Mouse (Mus musculus) ES-Bruce4 (cell line): ENCODE measurements around the gene Toe1. TPM values are rescaled to one million over a fixed set of nuclear protein-coding genes. Genes with fewer than 3 reads are reported as not detected.
"Not testable (repeated sequence)": the region's sequence is repeated elsewhere in the genome, so short reads cannot be mapped to it uniquely, and the experiment has no call there.

Experiments
- H3K27ac ChIP-seq: 2 replicates; pipeline ENCODE4 v1.5.1; 2012; ENCODE audit warnings: low read length, inconsistent platforms; ENCODE audit not compliant: insufficient read depth
- H3K27me3 ChIP-seq: 2 replicates; pipeline ENCODE4 v1.6.1; 2012; ENCODE audit warnings: mild to moderate bottlenecking, low read length, inconsistent platforms; ENCODE audit not compliant: control insufficient read depth, poor library complexity, insufficient read depth, severe bottlenecking
- H3K36me3 ChIP-seq: 2 replicates; pipeline ENCODE4 v1.6.1; 2012; ENCODE audit warnings: inconsistent platforms, mild to moderate bottlenecking, low read length, moderate library complexity; ENCODE audit not compliant: control insufficient read depth, poor library complexity, insufficient read depth, severe bottlenecking
- H3K4me1 ChIP-seq: one replicate; pipeline ENCODE4 v1.8.1; 2011; ENCODE audit warnings: low read length; ENCODE audit not compliant: control insufficient read depth, insufficient read depth
- H3K4me3 ChIP-seq: 2 replicates; pipeline ENCODE4 v1.5.1; 2011; ENCODE audit warnings: low read depth, mild to moderate bottlenecking, low read length
- H3K9ac ChIP-seq: 2 replicates; pipeline ENCODE4 v1.6.1; 2012; ENCODE audit warnings: low read depth, mild to moderate bottlenecking, inconsistent platforms; ENCODE audit not compliant: poor library complexity, severe bottlenecking
- H3K9me3 ChIP-seq: replicated peaks from 2 replicates; pipeline ENCODE4 v1.6.1; 2012; ENCODE audit warnings: mild to moderate bottlenecking, low read length, inconsistent platforms; ENCODE audit not compliant: control insufficient read depth, poor library complexity, insufficient read depth, severe bottlenecking
- CTCF ChIP-seq: IDR thresholded peaks from one replicate; pipeline ENCODE4 v1.8.1; 2011; ENCODE audit warnings: low read depth, low read length
- EP300 ChIP-seq: IDR thresholded peaks from 2 replicates; pipeline ENCODE4 v1.6.1; 2011; ENCODE audit warnings: low read depth, low read length; ENCODE audit not compliant: insufficient read depth
- POLR2A ChIP-seq: IDR thresholded peaks from one replicate; pipeline ENCODE4 v1.8.1; 2011; ENCODE audit warnings: low read length; ENCODE audit not compliant: insufficient read depth
- polyA plus RNA-seq: library from polyadenylated mRNA; stranded (reverse); fragments of >200 nt; gene quantifications from 2 replicates; pipeline ENCODE4 v1.2.4, GENCODE M21; 2011; ENCODE audit warnings: low read depth; ENCODE audit not compliant: missing spikeins, insufficient read depth, insufficient read length

Gene Toe1
- 14.9 and 19.2 TPM in 2 replicates for polyA plus RNA-seq

GRCm38 (mm10) chr4:116807197-116808129, at the start of gene Toe1, which contains the start of gene Mutyh:
TSS of gene Toe1 (minus strand) at chr4:116807640.
TSS of gene Mutyh (plus strand) at chr4:116807723.
- H3K27me3 ChIP-seq, result no peaks in the 10 kb centered on the region
- peaks cover 26% of the 10 kb centered on the region for H3K36me3 ChIP-seq
- H3K9me3 ChIP-seq, result no peaks in the 10 kb centered on the region
- H3K27ac ChIP-seq, result peak within 1 kb of the TSS; percentile 40; the same call in 1 of the 2 replicates
- TF ChIP-seq POLR2A (peak; percentile 42), CTCF (no peak), EP300 (no peak)
- peak within 1 kb of the TSS; percentile 89 for H3K9ac ChIP-seq
- peak within 1 kb of the TSS; percentile 99 for H3K4me3 ChIP-seq
- H3K4me1 ChIP-seq, result peaks cover 2% of the 10 kb centered on the region

GRCm38 (mm10) chr4:116857203-116857602, 49.8 kb upstream of the Toe1 start:
- H3K36me3 ChIP-seq, result no peaks in the 10 kb centered on the region
- H3K27me3 ChIP-seq, result no peaks in the 10 kb centered on the region
- TF ChIP-seq CTCF (no peak), EP300 (no peak), POLR2A (no peak)
- H3K4me1 ChIP-seq, result no peaks in the 10 kb centered on the region
- no peak overlapping the region for H3K27ac ChIP-seq
- no peaks in the 10 kb centered on the region for H3K9me3 ChIP-seq
- no peak overlapping the region for H3K4me3 ChIP-seq
- no peak overlapping the region for H3K9ac ChIP-seq

GRCm38 (mm10) chr4:116854286-116854685, 46.8 kb upstream of the Toe1 start:
- TF ChIP-seq POLR2A (no peak), EP300 (no peak), CTCF (no peak)
- H3K9ac ChIP-seq, result no peak overlapping the region
- H3K4me1 ChIP-seq, result no peaks in the 10 kb centered on the region
- no peaks in the 10 kb centered on the region for H3K9me3 ChIP-seq
- no peak overlapping the region for H3K27ac ChIP-seq
- no peaks in the 10 kb centered on the region for H3K36me3 ChIP-seq
- no peaks in the 10 kb centered on the region for H3K27me3 ChIP-seq
- no peak overlapping the region for H3K4me3 ChIP-seq

GRCm38 (mm10) chr4:116849901-116850300, 42.5 kb upstream of the Toe1 start:
- H3K9ac ChIP-seq, result no peak overlapping the region
- TF ChIP-seq CTCF (no peak), POLR2A (no peak), EP300 (no peak)

GRCm38 (mm10) chr4:116844324-116844723, 36.9 kb upstream of the Toe1 start:
- no peaks in the 10 kb centered on the region; the same call in 1 of the 2 replicates for H3K27me3 ChIP-seq
- no peak for TF ChIP-seq POLR2A
- no peak for TF ChIP-seq EP300
- peak; percentile 51 for TF ChIP-seq CTCF
- no peak overlapping the region for H3K9ac ChIP-seq
- no peak overlapping the region for H3K27ac ChIP-seq
- H3K9me3 ChIP-seq, result no peaks in the 10 kb centered on the region
- no peaks in the 10 kb centered on the region for H3K36me3 ChIP-seq
- no peaks in the 10 kb centered on the region for H3K4me1 ChIP-seq
- H3K4me3 ChIP-seq, result no peak overlapping the region

More at GRCm38 (mm10) chr4:116849901-116850300, 42.5 kb upstream of the Toe1 start:
- Histone ChIP-seq H3K4me1 (no peaks in the 10 kb centered on the region), H3K36me3 (no peaks in the 10 kb centered on the region), H3K4me3 (no peak overlapping the region), H3K9me3 (no peaks in the 10 kb centered on the region), H3K27me3 (no peaks in the 10 kb centered on the region), H3K27ac (no peak overlapping the region)

- no peak for TF ChIP-seq EP300
- TF ChIP-seq CTCF, result no peak
- no peak for TF ChIP-seq POLR2A
- Histone ChIP-seq H3K9me3 (no peaks in the 10 kb centered on the region), H3K36me3 (no peaks in the 10 kb centered on the region), H3K9ac (no peak overlapping the region), H3K27ac (no peak overlapping the region), H3K4me1 (no peaks in the 10 kb centered on the region), H3K27me3 (no peaks in the 10 kb centered on the region; the same call in 1 of the 2 replicates), H3K4me3 (no peak overlapping the region)
These were observed 33.4 kb upstream of the Toe1 start for GRCm38 (mm10) chr4:116840841-116841240.

- H3K9me3 ChIP-seq, H3K27ac ChIP-seq, H3K9ac ChIP-seq, H3K36me3 ChIP-seq, H3K27me3 ChIP-seq, H3K4me1 ChIP-seq: not testable (repeated sequence)
- H3K4me3 ChIP-seq, result peak overlapping the region; percentile 24
These were observed 32.7 kb upstream of the Toe1 start for GRCm38 (mm10) chr4:116840096-116840495.
